Mouse (Mus musculus) lung, postnatal 0 days (tissue): ENCODE data around the gene Nrxn3.

Experiments used
- CTCF ChIP-seq: IDR thresholded peaks from 2 replicates; pipeline ENCODE4 v1.5.1; 2016; ENCODE audit warnings: antibody characterized with exemption, mild to moderate bottlenecking
- EP300 ChIP-seq: IDR thresholded peaks from 2 replicates; pipeline ENCODE4 v1.6.1; 2016; ENCODE audit warnings: antibody characterized with exemption, mild to moderate bottlenecking, control low read depth

- TF ChIP-seq EP300 (no peak), CTCF (no peak)
Measured at GRCm38 (mm10) chr12:89149455-89149854, 426.8 kb downstream of the Nrxn3 start.
